Mouse (Mus musculus) spleen, adult 2 months (tissue): Measurements from ENCODE around the gene Rnf8. TPM values are rescaled to one million over a fixed set of nuclear protein-coding genes. Genes with fewer than 3 reads are reported as not detected.

Experiments
- DNase-seq, 2 experiments: peaks; one replicate each; pipeline versions ENCODE4 v3.0.0 to v3.0.0-alpha.2; 2012 to 2021; ENCODE audit warnings: low spot score in 2 of 2, low read depth in 1 of 2
- H3K27ac ChIP-seq: fragments of 200-500 bp; 2 replicates; pipeline ENCODE4 v1.5.1; 2012; ENCODE audit warnings: low read length, inconsistent platforms; ENCODE audit not compliant: insufficient read depth
- H3K27me3 ChIP-seq: fragments of 200-500 bp; 2 replicates; pipeline ENCODE4 v1.6.1; 2012; ENCODE audit warnings: mild to moderate bottlenecking, moderate library complexity, low read length, inconsistent platforms; ENCODE audit not compliant: control insufficient read depth, insufficient read depth
- H3K36me3 ChIP-seq: fragments of 200-500 bp; 2 replicates; pipeline ENCODE4 v1.6.1; 2012; ENCODE audit warnings: mild to moderate bottlenecking, low read length, inconsistent platforms; ENCODE audit not compliant: control insufficient read depth, insufficient read depth
- H3K4me1 ChIP-seq: fragments of 200-500 bp; 2 replicates; pipeline ENCODE4 v1.6.1; 2011; ENCODE audit warnings: inconsistent platforms; ENCODE audit not compliant: control insufficient read depth, insufficient read depth, insufficient read length
- H3K4me3 ChIP-seq: fragments of 200-500 bp; 2 replicates; pipeline ENCODE4 v1.5.1; 2011; ENCODE audit warnings: mild to moderate bottlenecking, inconsistent platforms; ENCODE audit not compliant: insufficient read depth, insufficient read length; ENCODE audit errors: extremely low read depth
- CTCF ChIP-seq: fragments of 200-500 bp; IDR thresholded peaks from 2 replicates; pipeline ENCODE4 v1.5.1; 2011; ENCODE audit warnings: mild to moderate bottlenecking, inconsistent platforms; ENCODE audit not compliant: insufficient read depth, insufficient read length, insufficient replicate concordance; ENCODE audit errors: extremely low read depth
- POLR2A ChIP-seq: fragments of 200-500 bp; IDR thresholded peaks from 2 replicates; pipeline ENCODE4 v1.6.1; 2011; ENCODE audit warnings: low read depth, low read length, inconsistent platforms
- WGBS: fragments of 180-500 bp; shearing (Covaris S2); methylation state at CpG from one replicate; pipeline ENCODE4 v1.1.7; 2018; 5-methylcytosine and 5-hydroxymethylcytosine counted together
- polyA plus RNA-seq: library from polyadenylated mRNA; depleted of rRNA; stranded (reverse); fragments of >200 nt; gene quantifications from 2 replicates; pipeline ENCODE4 v1.2.3, GENCODE M21; 2012

Rnf8 gene
- polyA plus RNA-seq, 1 experiment: 24.0 TPM

DNA sequence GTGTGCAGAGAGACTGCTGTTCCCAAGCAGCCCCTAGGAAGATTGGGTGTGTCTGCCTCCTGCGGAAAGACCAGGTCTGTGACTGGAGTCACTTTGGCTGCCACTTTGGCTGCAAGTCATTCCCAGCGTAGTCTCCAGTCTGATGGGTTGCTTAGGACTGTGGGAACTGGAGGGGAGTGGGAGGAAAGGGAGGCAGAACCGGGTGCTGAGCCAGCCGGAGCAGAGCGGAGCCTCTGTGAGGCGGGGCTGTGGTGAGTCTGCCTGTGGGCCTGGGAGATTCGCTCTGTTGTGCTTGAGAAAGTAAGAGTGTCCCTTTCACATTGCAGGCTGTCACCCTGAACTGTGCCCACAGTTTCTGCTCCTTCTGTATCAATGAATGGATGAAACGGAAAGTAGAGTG, 20.9 kb downstream of the Rnf8 start:
- Histone ChIP-seq H3K27me3 (no peaks in the 10 kb centered on the region), H3K36me3 (peaks cover 43% of the 10 kb centered on the region), H3K4me1 (no peaks in the 10 kb centered on the region), H3K27ac (no peak overlapping the region), H3K4me3 (no peak overlapping the region)
- TF ChIP-seq CTCF (no peak), POLR2A (no peak)
- 93% methylated on average over 8 of the region's 8 CpGs for WGBS
- no peak for DNase-seq

DNA sequence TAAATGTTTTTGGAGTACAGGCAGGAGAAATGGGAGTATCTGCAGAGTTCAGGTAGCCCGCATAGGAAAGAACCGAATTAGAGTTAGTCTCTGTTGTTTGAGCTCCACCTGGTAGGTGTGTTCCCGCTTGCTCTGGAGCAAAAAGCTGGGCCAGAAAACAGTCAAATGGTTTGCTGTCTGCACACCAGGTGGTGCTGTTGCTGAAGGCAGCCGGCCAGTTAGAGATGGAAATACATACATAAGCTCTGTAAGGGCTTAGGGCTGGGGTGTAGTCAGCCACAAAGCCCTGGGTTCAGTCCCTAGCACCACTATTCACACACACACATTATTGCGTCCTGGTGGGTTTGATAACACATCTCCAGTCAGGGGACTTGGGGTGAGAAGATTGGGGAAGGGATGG, 21.5 kb downstream of the Rnf8 start:
- Histone ChIP-seq H3K4me3 (no peak overlapping the region), H3K36me3 (peaks cover 48% of the 10 kb centered on the region), H3K4me1 (no peaks in the 10 kb centered on the region), H3K27me3 (no peaks in the 10 kb centered on the region), H3K27ac (no peak overlapping the region)
- 81% methylated on average over 5 of the region's 5 CpGs for WGBS
- TF ChIP-seq POLR2A: no peak
- TF ChIP-seq CTCF: peak; percentile 43; the same call in 1 of the 2 replicates
- DNase-seq: peak in 1 of 2 experiments; percentile 22

DNA sequence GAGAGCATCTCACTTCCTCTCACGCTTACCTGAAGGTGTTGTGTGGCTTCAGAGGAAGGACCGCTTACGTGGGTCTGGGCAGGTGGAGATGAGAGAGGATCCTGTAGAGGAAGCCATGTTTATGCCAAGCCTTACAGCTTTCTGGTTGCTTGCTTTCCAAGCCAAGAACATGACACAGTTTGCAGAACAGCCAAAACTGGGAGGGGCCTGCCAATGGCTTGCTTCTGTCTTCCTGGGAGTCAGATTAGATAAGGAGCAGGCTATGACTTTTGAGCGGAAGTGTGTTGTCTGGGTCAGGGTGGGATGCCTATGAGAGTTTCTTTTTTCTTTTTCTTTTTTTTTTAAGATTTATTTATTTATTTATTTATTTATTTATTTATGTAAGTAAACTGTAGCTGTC, 22.8 kb downstream of the Rnf8 start:
- no peaks in the 10 kb centered on the region for H3K27me3 ChIP-seq
- H3K36me3 ChIP-seq: peaks cover 43% of the 10 kb centered on the region
- no peak for DNase-seq
- WGBS: 90% methylated on average over 4 of the region's 4 CpGs
- no peak overlapping the region for H3K27ac ChIP-seq
- no peaks in the 10 kb centered on the region for H3K4me1 ChIP-seq
- no peak overlapping the region for H3K4me3 ChIP-seq
- no peak for TF ChIP-seq POLR2A
- no peak for TF ChIP-seq CTCF

DNA sequence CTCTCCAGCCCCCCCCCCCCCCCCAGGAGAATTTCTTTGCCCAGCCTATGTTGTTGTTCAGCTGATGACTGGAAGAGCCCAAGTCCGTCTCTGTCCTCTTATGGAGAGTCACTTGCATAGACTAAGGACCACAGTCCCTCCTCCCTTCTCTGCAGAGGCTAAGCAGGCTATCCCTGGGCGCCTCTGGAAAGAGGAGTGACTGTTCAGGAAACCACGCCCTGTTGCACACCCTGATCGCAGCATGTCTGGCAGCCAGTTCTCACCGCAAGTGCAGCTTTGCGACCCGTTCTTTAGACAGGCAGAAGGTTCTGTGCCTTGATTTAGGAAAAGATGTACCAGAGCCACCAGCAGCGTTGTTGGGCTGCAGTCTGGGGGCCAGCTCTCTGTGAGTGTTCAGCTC, 23.3 kb downstream of the Rnf8 start:
- H3K27ac ChIP-seq: no peak overlapping the region
- DNase-seq: peak in 1 of 2 experiments; percentile 30
- H3K36me3 ChIP-seq: peaks cover 40% of the 10 kb centered on the region
- no peak overlapping the region for H3K4me3 ChIP-seq
- no peaks in the 10 kb centered on the region for H3K27me3 ChIP-seq
- no peaks in the 10 kb centered on the region for H3K4me1 ChIP-seq
- no peak for TF ChIP-seq CTCF
- TF ChIP-seq POLR2A: no peak
- 76% methylated on average over 8 of the region's 8 CpGs for WGBS

DNA sequence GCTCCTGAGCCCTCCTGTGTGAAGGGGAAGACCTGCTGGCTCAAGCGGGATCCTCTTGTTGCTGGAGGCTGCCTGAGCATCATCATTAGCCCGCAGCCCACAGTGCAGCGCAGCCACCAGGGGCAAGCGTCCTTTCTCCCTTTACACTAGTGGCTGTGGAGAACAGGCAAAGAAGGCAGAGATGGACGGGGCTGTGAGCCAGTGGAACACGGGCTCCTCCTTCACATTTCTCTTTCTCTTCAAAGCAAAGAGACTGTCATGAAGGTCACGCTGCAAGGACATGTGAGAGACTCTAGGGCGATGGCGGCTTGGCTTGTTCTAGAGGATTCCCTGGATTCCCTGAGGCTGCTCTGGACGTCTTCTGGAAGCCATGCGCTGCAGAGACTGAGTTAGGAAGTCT, 26.4 kb downstream of the Rnf8 start:
- 93% methylated on average over 11 of the region's 11 CpGs for WGBS
- no peak for DNase-seq
- H3K36me3 ChIP-seq: peaks cover 26% of the 10 kb centered on the region
- no peak overlapping the region for H3K4me3 ChIP-seq
- H3K27ac ChIP-seq: no peak overlapping the region
- H3K27me3 ChIP-seq: no peaks in the 10 kb centered on the region
- no peaks in the 10 kb centered on the region for H3K4me1 ChIP-seq
- TF ChIP-seq POLR2A: no peak
- no peak for TF ChIP-seq CTCF

DNA sequence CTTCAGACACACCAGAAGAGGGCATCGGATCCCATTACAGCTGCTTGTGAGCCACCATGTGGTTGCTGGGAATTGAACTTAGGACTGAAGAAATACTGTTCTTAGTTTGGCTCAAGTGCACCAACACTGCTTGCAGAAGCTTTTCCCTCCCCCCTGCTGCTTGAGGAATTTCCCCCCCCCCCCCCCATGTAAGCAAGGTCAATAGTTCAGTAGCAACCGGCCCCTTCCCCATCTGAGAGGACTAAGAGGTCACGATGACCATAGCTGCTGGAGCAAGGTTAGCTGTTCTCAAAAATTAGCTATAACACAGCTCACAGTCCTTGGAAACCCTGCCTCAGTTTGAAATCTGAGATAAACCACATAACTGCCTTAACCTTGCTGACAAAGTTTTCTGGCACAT, 27.6 kb downstream of the Rnf8 start:
- no peak for DNase-seq
- Histone ChIP-seq H3K4me3 (no peak overlapping the region), H3K27ac (no peak overlapping the region), H3K36me3 (peaks cover 17% of the 10 kb centered on the region), H3K4me1 (no peaks in the 10 kb centered on the region), H3K27me3 (no peaks in the 10 kb centered on the region)
- no peak for TF ChIP-seq POLR2A
- TF ChIP-seq CTCF: no peak
- 86% methylated on average over 3 of the region's 3 CpGs for whole genome bisulfite sequencing

DNA sequence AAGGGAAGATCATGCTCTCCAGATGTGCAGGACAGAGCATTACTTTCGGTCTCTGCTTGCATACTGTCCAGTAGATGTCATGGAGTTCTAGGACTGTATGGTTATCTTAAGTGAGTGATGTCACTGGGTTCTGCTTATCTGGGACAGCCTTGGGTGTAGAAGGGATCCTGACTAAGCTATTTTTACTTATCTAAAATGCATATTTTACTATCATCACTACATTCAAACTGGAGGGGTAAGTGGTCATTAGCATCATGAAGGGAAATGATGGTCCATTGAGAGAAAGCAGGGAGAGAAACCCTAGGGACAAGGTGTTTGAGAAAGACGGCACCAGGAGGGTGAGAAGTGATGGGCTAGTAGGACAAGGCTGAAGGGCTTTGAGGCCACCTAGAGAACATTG, 43.7 kb downstream of the Rnf8 start:
- H3K4me3 ChIP-seq: no peak overlapping the region
- WGBS: 88% methylated on average over 2 of the region's 2 CpGs
- no peak overlapping the region; the same call in 1 of the 2 replicates for H3K27ac ChIP-seq
- no peak for DNase-seq
- H3K4me1 ChIP-seq: peaks cover 2% of the 10 kb centered on the region; the same call in 1 of the 2 replicates
- H3K27me3 ChIP-seq: no peaks in the 10 kb centered on the region; the same call in 1 of the 2 replicates
- TF ChIP-seq CTCF (no peak), POLR2A (no peak)
- 0 out of 2 replicates have a peak, but pooled peaks cover 1% of the 10 kb centered on the region for H3K36me3 ChIP-seq
